Mouse (Mus musculus) thymus, adult 2 months (tissue): ENCODE data around the gene Thada.

Experiments
- CTCF ChIP-seq: fragments of 200-500 bp; IDR thresholded peaks from 2 replicates; pipeline ENCODE4 v1.5.1; 2012; ENCODE audit warnings: mild to moderate bottlenecking, control low read depth, low read length, moderate library complexity, borderline replicate concordance; ENCODE audit not compliant: control insufficient read depth, poor library complexity, insufficient read depth; ENCODE audit errors: extremely low read depth
- POLR2A ChIP-seq: fragments of 200-500 bp; IDR thresholded peaks from 2 replicates; pipeline ENCODE4 v1.6.1; 2012; ENCODE audit warnings: mild to moderate bottlenecking, low read length, control low read depth, moderate library complexity; ENCODE audit not compliant: control insufficient read depth, poor library complexity, insufficient read depth; ENCODE audit errors: extremely low read depth

- TF ChIP-seq CTCF (no peak), POLR2A (no peak)
Measured at GRCm38 (mm10) chr17:84177481-84177880, 288.5 kb downstream of the Thada start.
